Mouse (Mus musculus) forebrain, embryonic 16.5 days (tissue): Measurements from ENCODE around the gene Cdk7. TPM values are rescaled to one million over a fixed set of nuclear protein-coding genes. Genes with fewer than 3 reads are reported as not detected.

Experiments
- ATAC-seq: fragments of 200-750 bp; cut with Nextera tagmentation; 2 replicates; pipeline ENCODE4 v1.8.0; 2017; ENCODE audit warnings: mild to moderate bottlenecking, moderate library complexity
- H3K27ac ChIP-seq: fragments of 300-500 bp; sonication (generic); 2 replicates; pipeline ENCODE4 v1.5.1; 2014; ENCODE audit warnings: low read length, control low read depth
- H3K27me3 ChIP-seq: fragments of 300-500 bp; sonication (generic); replicated peaks from 2 replicates; pipeline ENCODE4 v1.6.1; 2014; ENCODE audit warnings: low read length; ENCODE audit not compliant: control insufficient read depth, insufficient read depth
- H3K36me3 ChIP-seq: fragments of 300-500 bp; sonication (generic); 2 replicates; pipeline ENCODE4 v1.6.1; 2014; ENCODE audit not compliant: control insufficient read depth, insufficient read depth
- H3K4me1 ChIP-seq: fragments of 300-500 bp; sonication (generic); replicated peaks from 2 replicates; pipeline ENCODE4 v1.6.1; 2014; ENCODE audit warnings: low read length; ENCODE audit not compliant: control insufficient read depth, insufficient read depth
- H3K4me2 ChIP-seq: fragments of 300-500 bp; sonication (generic); 2 replicates; pipeline ENCODE4 v1.6.1; 2014; ENCODE audit warnings: mild to moderate bottlenecking, low read length, control low read depth
- H3K4me3 ChIP-seq: fragments of 300-500 bp; sonication (generic); replicated peaks from 2 replicates; pipeline ENCODE4 v1.5.1; 2014; ENCODE audit warnings: mild to moderate bottlenecking, low read length, control low read depth
- H3K9ac ChIP-seq: fragments of 300-500 bp; sonication (generic); replicated peaks from 2 replicates; pipeline ENCODE4 v1.6.1; 2014; ENCODE audit warnings: low read depth, low read length, control low read depth
- H3K9me3 ChIP-seq: fragments of 300-500 bp; sonication (generic); 2 replicates; pipeline ENCODE4 v1.6.1; 2016; ENCODE audit warnings: low read length; ENCODE audit not compliant: control insufficient read depth
- WGBS: fragments of 180-500 bp; shearing (Covaris S2); extraction: QIAGEN DNeasy Blood & Tissue Kit; methylation state at CpG from one replicate; pipeline ENCODE4 v1.1.7; 2014; 5-methylcytosine and 5-hydroxymethylcytosine counted together
- polyA plus RNA-seq: library from polyadenylated mRNA; unstranded; fragments of >200 nt; fragmentation: Nextera tagmentation; extraction: Ambion mirVana; gene quantifications from 2 replicates; pipeline ENCODE4 v1.2.1, GENCODE M21; 2015

Gene Cdk7
- polyA plus RNA-seq: 56.5 and 56.9 TPM in 2 replicates

DNA sequence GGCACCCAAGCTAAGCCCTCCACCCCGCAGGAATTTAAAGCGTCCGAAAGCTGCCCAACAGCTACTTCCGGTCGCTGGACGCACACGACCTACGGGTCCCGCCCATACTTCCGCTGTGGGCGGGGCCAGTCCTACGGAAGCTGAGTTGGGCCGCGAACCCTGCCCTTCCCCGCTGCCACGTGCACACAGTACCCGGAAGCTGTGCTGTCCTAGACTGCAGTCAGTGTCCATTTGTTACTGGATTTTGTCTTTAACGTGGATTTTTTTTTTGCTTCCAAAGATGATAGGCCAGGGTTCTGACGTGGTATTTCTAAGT lies at the start of gene Cdk7:
TSS of gene Cdk7 (minus strand) at position 79 of the 316 bp plus-strand sequence.
- Histone ChIP-seq H3K27me3 (no peaks in the 10 kb centered on the region), H3K36me3 (peaks cover 4% of the 10 kb centered on the region), H3K27ac (peak within 1 kb of the TSS; percentile 88), H3K4me1 (peaks cover 14% of the 10 kb centered on the region), H3K9ac (peak within 1 kb of the TSS; percentile 89), H3K9me3 (no peaks in the 10 kb centered on the region), H3K4me2 (peak within 1 kb of the TSS; percentile 76), H3K4me3 (peak within 1 kb of the TSS; percentile 86)
- WGBS: under 1% methylated on average over 19 of the region's 19 CpGs
- ATAC-seq: peak; percentile 99

GRCm38 (mm10) chr13:100777491-100777890 lies 46.8 kb upstream of the Cdk7 start:
- no peaks in the 10 kb centered on the region for H3K27me3 ChIP-seq
- no peak overlapping the region for H3K4me3 ChIP-seq
- peaks cover 9% of the 10 kb centered on the region for H3K4me1 ChIP-seq
- ATAC-seq: no peak
- no peak overlapping the region for H3K9ac ChIP-seq
- no peaks in the 10 kb centered on the region for H3K9me3 ChIP-seq
- no peak overlapping the region for H3K4me2 ChIP-seq
- no peaks in the 10 kb centered on the region for H3K36me3 ChIP-seq
- WGBS: 82% methylated on average over 3 of the region's 3 CpGs
- H3K27ac ChIP-seq: no peak overlapping the region

DNA sequence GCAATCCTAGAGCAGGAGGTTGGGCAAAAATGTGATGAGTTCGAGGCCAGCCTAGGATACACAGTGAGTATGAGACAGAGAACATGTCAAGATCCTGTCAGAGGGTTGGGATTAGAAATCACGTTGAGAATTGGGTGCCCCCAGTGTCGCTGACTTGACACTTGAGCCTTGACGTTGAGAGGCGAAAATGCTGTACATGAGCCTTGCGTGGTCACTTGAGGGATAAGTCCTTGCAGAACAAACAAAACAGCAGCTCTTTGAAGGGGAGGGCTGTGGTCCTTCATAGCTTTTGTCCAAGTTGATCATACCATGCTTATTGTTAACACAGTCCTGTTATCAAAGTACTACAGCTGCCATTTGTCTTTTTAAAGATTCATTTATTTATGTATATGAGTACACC lies 46.0 kb upstream of the Cdk7 start:
- peaks cover 9% of the 10 kb centered on the region for H3K4me1 ChIP-seq

GRCm38 (mm10) chr13:100776056-100776419 lies 45.3 kb upstream of the Cdk7 start:
- Histone ChIP-seq H3K4me2 (peak overlapping the region; percentile 93), H3K9ac (0 out of 2 replicates have a peak overlapping the region, but pooled peaks have one; percentile 5), H3K4me3 (peak overlapping the region; percentile 65), H3K27ac (no peak overlapping the region), H3K4me1 (peaks cover 9% of the 10 kb centered on the region), H3K36me3 (no peaks in the 10 kb centered on the region), H3K9me3 (no peaks in the 10 kb centered on the region), H3K27me3 (no peaks in the 10 kb centered on the region)
- ATAC-seq: peak; percentile 26
- WGBS: 15% methylated on average over 8 of the region's 8 CpGs

More for the DNA sequence above, 46.0 kb upstream of the Cdk7 start:
- H3K9ac ChIP-seq: no peak overlapping the region
- no peak overlapping the region for H3K4me3 ChIP-seq
- no peak overlapping the region for H3K4me2 ChIP-seq
- 62% methylated on average over 6 of the region's 6 CpGs for WGBS
- H3K9me3 ChIP-seq: no peaks in the 10 kb centered on the region
- H3K27ac ChIP-seq: no peak overlapping the region
- ATAC-seq: no peak
- no peaks in the 10 kb centered on the region for H3K36me3 ChIP-seq
- no peaks in the 10 kb centered on the region for H3K27me3 ChIP-seq

DNA sequence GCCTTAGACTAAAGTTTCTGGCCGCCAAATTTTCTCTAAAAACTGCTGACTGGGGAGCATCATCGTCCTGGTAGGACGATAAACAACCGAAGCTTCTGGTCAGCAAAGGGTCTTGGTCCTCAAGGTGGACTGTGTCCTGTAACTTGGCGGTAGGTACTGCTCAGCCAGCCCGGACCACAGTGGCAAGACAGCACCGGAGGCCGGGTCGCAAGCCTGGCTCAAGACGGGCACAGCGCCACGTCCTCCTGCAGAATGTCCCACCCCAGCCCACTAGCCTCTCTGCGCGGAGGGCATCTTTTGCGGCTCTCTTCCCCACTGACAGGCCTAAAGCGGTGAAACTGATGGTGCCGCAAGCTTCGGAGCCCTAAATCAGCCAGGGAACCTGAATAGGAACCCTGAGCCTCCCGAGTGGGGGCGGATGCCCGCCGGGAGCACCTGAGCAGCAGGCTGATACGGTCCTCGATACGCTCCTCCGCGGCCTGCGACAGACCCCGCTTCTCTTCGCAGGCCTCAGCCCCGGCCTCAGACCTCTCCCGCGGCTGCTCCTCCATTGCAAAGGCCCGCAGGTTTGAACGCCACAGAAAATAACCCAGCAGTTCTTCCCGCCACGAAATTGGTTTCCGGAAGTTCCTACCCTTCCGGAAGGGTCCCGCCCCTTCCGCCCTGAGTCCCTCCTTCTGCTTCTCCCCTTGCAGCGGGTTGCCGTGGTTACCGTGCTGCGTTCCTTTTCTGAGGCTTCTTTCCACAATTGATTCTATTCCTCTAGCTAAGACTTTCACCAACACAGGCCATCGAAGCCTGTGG lies 44.7 kb upstream of the Cdk7 start, which contains the start of gene Cenph:
TSS of gene Cenph (minus strand) at position 648 of the 804 bp plus-strand sequence.
- H3K27me3 ChIP-seq: no peaks in the 10 kb centered on the region
- H3K9ac ChIP-seq: peak within 1 kb of the TSS; percentile 61
- H3K4me1 ChIP-seq: peaks cover 9% of the 10 kb centered on the region
- WGBS: under 1% methylated on average over 46 of the region's 46 CpGs
- no peak within 1 kb of the TSS for H3K27ac ChIP-seq
- H3K9me3 ChIP-seq: no peaks in the 10 kb centered on the region
- ATAC-seq: peak; percentile 99
- H3K4me2 ChIP-seq: peak within 1 kb of the TSS; percentile 93
- H3K4me3 ChIP-seq: peak within 1 kb of the TSS; percentile 65
- H3K36me3 ChIP-seq: no peaks in the 10 kb centered on the region

GRCm38 (mm10) chr13:100774704-100775103 lies 44.0 kb upstream of the Cdk7 start:
- ATAC-seq: no peak
- Histone ChIP-seq H3K4me1 (peaks cover 9% of the 10 kb centered on the region), H3K27ac (no peak overlapping the region), H3K4me2 (peak overlapping the region; percentile 93), H3K36me3 (peaks cover 3% of the 10 kb centered on the region; the same call in 1 of the 2 replicates), H3K27me3 (no peaks in the 10 kb centered on the region), H3K9ac (no peak overlapping the region), H3K9me3 (no peaks in the 10 kb centered on the region), H3K4me3 (peak overlapping the region; percentile 65)

DNA sequence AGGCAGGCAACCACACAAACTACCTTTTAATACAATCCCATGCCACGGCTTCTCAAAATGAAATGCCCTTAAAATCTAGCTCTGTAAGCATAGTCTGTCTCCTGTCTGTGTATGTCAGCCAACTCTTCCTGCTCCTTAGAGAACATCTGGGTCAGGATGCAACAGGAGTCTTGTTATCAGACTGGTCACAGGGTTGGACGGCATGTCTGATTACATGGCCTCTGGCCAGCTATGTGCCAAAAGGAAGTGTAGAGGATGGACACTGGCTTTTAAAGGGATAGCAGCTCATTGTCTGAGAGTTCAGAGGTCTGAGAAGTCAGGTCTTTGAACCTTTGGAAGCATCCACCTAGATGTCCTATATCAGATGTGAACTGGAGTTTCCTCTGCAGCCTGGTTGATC lies 24.6 kb upstream of the Cdk7 start:
- H3K4me3 ChIP-seq: no peak overlapping the region
- ATAC-seq: no peak
- H3K36me3 ChIP-seq: no peaks in the 10 kb centered on the region
- H3K9me3 ChIP-seq: no peaks in the 10 kb centered on the region
- no peak overlapping the region for H3K4me2 ChIP-seq
- H3K27me3 ChIP-seq: no peaks in the 10 kb centered on the region
- no peak overlapping the region for H3K27ac ChIP-seq
- H3K9ac ChIP-seq: no peak overlapping the region
- WGBS: 84% methylated on average over 2 of the region's 2 CpGs
- no peaks in the 10 kb centered on the region for H3K4me1 ChIP-seq

GRCm38 (mm10) chr13:100754186-100754585 lies 23.4 kb upstream of the Cdk7 start:
- H3K27me3 ChIP-seq: no peaks in the 10 kb centered on the region
- H3K36me3 ChIP-seq: no peaks in the 10 kb centered on the region
- no peak overlapping the region for H3K4me3 ChIP-seq
- no peaks in the 10 kb centered on the region for H3K9me3 ChIP-seq
- no peaks in the 10 kb centered on the region for H3K4me1 ChIP-seq
- H3K9ac ChIP-seq: no peak overlapping the region
- no peak for ATAC-seq
- WGBS: 57% methylated on average over 4 of the region's 4 CpGs
- H3K27ac ChIP-seq: no peak overlapping the region
- no peak overlapping the region for H3K4me2 ChIP-seq

DNA sequence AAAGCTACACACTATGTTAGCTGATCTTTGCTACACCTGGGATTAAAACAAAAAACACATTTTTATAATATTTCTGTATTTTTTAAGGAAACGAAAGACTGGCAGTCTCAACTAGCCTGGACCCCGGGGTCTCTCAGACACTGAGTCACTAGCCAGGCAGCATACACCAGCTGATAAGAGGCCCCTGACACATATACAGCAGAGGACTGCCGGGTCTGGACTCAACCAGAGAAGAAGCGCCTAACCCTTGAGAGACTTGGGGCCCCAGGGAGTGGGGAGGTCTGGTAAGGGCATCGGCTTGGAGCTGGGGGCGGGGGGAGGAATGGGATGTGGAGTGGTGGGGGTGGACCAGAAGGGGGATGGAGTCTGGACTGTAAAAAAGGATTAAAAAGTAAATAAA lies 22.3 kb upstream of the Cdk7 start:
- 89% methylated on average over 6 of the region's 6 CpGs for WGBS
- H3K27me3 ChIP-seq: no peaks in the 10 kb centered on the region
- ATAC-seq: no peak

More for the DNA sequence above, 22.3 kb upstream of the Cdk7 start:
- no peak overlapping the region for H3K27ac ChIP-seq
- no peak overlapping the region for H3K4me3 ChIP-seq
- H3K9me3 ChIP-seq: no peaks in the 10 kb centered on the region
- no peaks in the 10 kb centered on the region for H3K36me3 ChIP-seq
- no peaks in the 10 kb centered on the region for H3K4me1 ChIP-seq
- H3K4me2 ChIP-seq: no peak overlapping the region
- H3K9ac ChIP-seq: no peak overlapping the region
